Mouse (Mus musculus) bone marrow macrophage, adult 2 months (primary cell): Measurements from ENCODE around the gene Il22ra1.

Experiments used
- CTCF ChIP-seq: IDR thresholded peaks from 2 replicates; pipeline ENCODE4 v1.5.1; 2012; ENCODE audit warnings: low read depth, mild to moderate bottlenecking, low read length, moderate library complexity
- POLR2A ChIP-seq: IDR thresholded peaks from 2 replicates; pipeline ENCODE4 v1.6.1; 2012; ENCODE audit warnings: mild to moderate bottlenecking, low read depth, low read length, borderline replicate concordance

DNA sequence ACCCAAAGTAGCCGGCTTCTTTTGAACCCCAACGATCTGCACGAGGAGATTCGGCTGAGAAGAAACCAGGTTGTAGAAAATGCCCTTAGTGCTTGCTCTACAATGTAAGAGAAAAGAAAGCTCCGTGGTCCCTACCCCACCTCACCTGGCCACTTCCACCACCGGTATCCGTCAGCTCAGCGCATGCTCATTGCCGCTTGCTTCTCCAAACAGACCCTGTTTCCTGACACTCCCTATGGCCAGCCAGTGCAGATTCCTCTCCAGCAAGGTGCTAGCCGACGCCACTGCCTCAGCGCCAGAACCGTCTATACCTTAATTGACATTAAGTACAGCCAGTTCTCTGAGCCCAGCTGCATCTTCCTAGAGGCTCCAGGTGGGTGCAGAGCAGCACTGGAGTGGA lies 24.5 kb upstream of the Il22ra1 start:
- TF ChIP-seq CTCF (no peak), POLR2A (no peak)
